Mouse (Mus musculus) frontal cortex, postnatal 25 days (tissue): ENCODE data around the gene Itpa.

Source experiments
- DNase-seq, 2 experiments: peaks; one replicate each; pipeline ENCODE4 v3.0.0; 2022; ENCODE audit warnings: low spot score in 2 of 2

The Itpa gene

GRCm38 (mm10) chr2:130724369-130724768 is 57.0 kb downstream of the Itpa start:
- DNase-seq: no peak

- DNase-seq: no peak
These were observed 60.3 kb downstream of the Itpa start for GRCm38 (mm10) chr2:130727752-130728151.

GRCm38 (mm10) chr2:130728906-130729585 is 61.6 kb downstream of the Itpa start:
- no peak for DNase-seq

- DNase-seq: no peak
These were observed 63.3 kb downstream of the Itpa start for GRCm38 (mm10) chr2:130730746-130731145.
